Mouse (Mus musculus) cerebellum, adult 2 months (tissue): ENCODE data around the gene Foxj1.

Source experiments
- CTCF ChIP-seq: fragments of 200-500 bp; IDR thresholded peaks from 2 replicates; pipeline ENCODE4 v1.5.1; 2011; ENCODE audit warnings: low read depth, mild to moderate bottlenecking, control low read depth, low read length, moderate library complexity, borderline replicate concordance; ENCODE audit not compliant: insufficient read depth
- POLR2A ChIP-seq: fragments of 200-500 bp; IDR thresholded peaks from 2 replicates; pipeline ENCODE4 v1.6.1; 2011; ENCODE audit warnings: low read length, control low read depth, borderline replicate concordance; ENCODE audit not compliant: insufficient read depth

DNA sequence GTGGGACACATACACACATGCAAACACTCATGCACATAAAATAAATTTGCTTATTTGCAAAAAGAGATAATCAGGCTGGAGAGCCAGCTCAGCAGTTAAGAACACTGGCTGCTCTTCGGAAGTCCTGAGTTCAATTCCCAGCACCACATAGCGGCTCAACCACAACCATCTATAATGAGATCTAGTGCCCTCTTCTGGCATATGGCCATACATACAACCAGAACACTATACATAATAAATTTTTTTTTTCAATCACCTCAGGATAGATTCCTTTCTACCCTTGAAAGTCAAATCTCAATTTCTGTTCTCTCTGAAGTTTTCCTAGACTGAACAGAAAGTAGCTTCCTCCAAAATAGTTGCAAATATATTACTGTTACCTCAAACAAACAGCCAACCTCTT lies 29.8 kb downstream of the Foxj1 start:
- TF ChIP-seq CTCF = no peak
- no peak for TF ChIP-seq POLR2A
